Mouse (Mus musculus): ENCODE measurements around the gene Prm2. TPM values are rescaled to one million over a fixed set of nuclear protein-coding genes. Genes with fewer than 3 reads are reported as not detected.
A peak's percentile ranks its signal among the peaks of the same experiment; 100 is the strongest.

Prm2 gene
- polyA plus RNA-seq, 1 experiment from 2014 or later: not detected

DNA sequence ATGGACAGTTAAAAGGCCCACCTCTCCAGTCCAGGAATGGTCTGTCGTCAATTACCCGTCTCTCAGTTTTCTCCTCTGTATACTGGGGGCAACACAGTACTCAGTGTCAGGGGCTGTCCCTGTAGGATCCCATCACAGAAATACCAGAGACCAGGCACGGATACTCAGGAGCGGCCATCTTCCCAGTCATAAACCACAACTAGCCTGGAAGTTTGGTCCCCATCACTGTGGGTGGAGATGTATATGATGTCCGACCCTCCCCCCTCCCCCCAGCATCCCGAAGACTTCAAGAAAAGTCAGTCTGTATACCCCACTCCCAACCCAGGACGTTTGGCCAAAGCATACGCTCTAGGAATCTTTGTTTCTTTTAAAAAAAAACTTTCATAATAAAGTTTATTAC is 12.5 kb downstream of the Prm2 start:
- Histone ChIP-seq H3K36me3 (ENCODE audit: control insufficient read depth, insufficient read depth) (no peaks in the 10 kb centered on the region), H3K9ac (ENCODE audit: low read length) (peak overlapping the region; percentile 70), H3K4me1 (ENCODE audit: control insufficient read depth, insufficient read depth, low read length) (peaks cover 54% of the 10 kb centered on the region), H3K27me3 (ENCODE audit: control insufficient read depth, insufficient read depth, low read length) (no peaks in the 10 kb centered on the region), H3K27ac (ENCODE audit: low read length) (no peak overlapping the region), H3K4me3 (ENCODE audit: low read length) (peak overlapping the region; percentile 76), H3K4me2 (ENCODE audit: low read depth, low read length) (peak overlapping the region; percentile 97), H3K9me3 (replicated peaks; ENCODE audit: control insufficient read depth, low read length) (no peaks in the 10 kb centered on the region)
- whole genome bisulfite sequencing: 54% methylated on average over 8 of the region's 8 CpGs
- no peak for ATAC-seq (replicated peaks; ENCODE audit: extremely low read depth, insufficient read depth, low FRiP score)

DNA sequence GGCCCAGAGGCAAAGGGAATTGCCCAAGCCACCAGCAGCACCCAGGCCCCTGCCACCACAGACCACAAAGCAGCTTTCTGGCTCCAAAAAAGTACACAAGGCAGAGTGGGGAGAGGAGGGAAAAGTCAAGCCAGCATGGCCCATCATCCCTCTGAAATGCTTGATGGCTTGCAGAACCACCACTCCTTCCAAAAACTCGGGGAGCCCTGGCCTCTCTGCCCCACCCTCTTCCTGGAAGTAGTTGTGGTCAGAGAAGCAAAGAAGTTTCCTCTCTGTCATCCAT is 12.8 kb downstream of the Prm2 start:
- Histone ChIP-seq H3K9me3 (replicated peaks; ENCODE audit: control insufficient read depth, low read length) (no peaks in the 10 kb centered on the region), H3K4me2 (ENCODE audit: low read depth, low read length) (peak overlapping the region; percentile 97), H3K4me1 (ENCODE audit: control insufficient read depth, insufficient read depth, low read length) (peaks cover 54% of the 10 kb centered on the region), H3K27ac (ENCODE audit: low read length) (peak overlapping the region; percentile 62; the same call in 1 of the 2 replicates), H3K27me3 (ENCODE audit: control insufficient read depth, insufficient read depth, low read length) (no peaks in the 10 kb centered on the region), H3K9ac (ENCODE audit: low read length) (peak overlapping the region; percentile 70), H3K36me3 (ENCODE audit: control insufficient read depth, insufficient read depth) (no peaks in the 10 kb centered on the region), H3K4me3 (ENCODE audit: low read length) (peak overlapping the region; percentile 76)
- no peak for ATAC-seq (replicated peaks; ENCODE audit: extremely low read depth, insufficient read depth, low FRiP score)
- 14% methylated on average over 1 of the region's 1 CpGs for WGBS

DNA sequence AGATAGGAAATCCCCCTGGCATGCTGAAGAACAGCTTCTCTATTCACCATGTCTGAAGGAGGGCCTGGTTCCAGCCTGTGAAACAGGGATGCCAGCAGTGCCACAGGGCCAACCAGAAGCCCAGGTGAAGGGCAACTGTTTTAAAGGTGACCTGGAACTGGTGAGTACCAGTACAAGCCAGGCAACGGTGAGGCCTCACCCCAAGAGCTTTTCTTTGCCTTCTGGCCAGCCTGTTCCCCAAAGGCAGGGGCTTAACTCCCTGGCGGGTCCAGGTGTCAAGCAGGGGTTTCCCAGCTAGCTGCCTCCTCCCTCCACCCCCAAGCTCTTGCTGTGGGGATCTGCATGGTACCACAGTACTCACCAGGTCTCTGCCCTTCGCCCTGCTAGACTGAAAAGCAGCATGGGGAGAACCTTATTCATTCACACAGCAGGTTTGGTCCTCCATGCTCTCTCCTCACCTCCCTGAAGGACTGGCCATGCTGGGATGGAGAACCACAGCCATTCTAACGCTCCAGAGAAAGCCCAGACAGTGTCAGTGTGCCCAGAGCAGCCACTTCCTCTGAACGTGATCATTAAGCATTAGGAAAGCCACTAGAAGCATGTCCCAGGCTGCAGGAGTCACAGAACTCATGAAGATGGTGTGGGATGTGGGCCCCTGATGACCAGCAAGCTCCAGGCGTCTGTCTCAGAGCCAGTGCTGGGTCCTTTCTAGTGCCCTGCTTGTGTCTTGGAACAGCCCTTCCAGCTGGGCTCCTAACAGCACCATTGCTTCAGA is 13.4 kb downstream of the Prm2 start:
- 32% methylated on average over 6 of the region's 6 CpGs for WGBS
- H3K4me1 ChIP-seq (ENCODE audit: control insufficient read depth, insufficient read depth, low read length): peaks cover 54% of the 10 kb centered on the region

DNA sequence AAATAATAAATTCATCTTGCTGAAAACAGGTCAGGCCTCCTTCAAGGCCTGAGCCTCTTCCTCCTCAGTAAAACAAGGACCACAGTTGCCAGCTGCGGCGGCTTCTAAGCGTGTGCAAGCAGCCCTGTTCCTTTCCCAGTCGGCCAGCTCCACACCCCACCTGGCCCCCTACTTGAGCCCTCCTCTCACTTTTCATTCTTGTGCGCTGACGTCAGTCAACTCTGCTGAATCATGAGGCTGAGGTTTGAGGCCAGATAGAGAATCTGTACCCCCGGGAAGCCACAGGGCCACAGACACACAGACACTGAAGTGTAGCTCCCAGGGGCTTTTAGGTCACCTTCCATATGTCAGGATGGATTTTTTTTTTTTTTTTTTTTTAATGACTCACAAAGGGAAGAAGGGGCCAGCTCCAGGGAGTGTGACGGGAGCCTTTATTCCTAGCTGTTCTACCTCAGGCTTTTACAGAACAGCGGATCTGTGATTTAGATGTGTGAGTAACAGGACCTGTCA is 14.0 kb downstream of the Prm2 start:
- no peak for ATAC-seq (replicated peaks; ENCODE audit: extremely low read depth, insufficient read depth, low FRiP score)
- WGBS: 24% methylated on average over 9 of the region's 9 CpGs
- peak overlapping the region; percentile 62 for H3K27ac ChIP-seq (ENCODE audit: low read length)
- H3K9ac ChIP-seq (ENCODE audit: low read length): peak overlapping the region; percentile 51
- peak overlapping the region; percentile 97 for H3K4me2 ChIP-seq (ENCODE audit: low read depth, low read length)
- H3K27me3 ChIP-seq (ENCODE audit: control insufficient read depth, insufficient read depth, low read length): no peaks in the 10 kb centered on the region
- peaks cover 51% of the 10 kb centered on the region for H3K4me1 ChIP-seq (ENCODE audit: control insufficient read depth, insufficient read depth, low read length)
- no peak overlapping the region for H3K4me3 ChIP-seq (ENCODE audit: low read length)
- no peaks in the 10 kb centered on the region for H3K9me3 ChIP-seq (replicated peaks; ENCODE audit: control insufficient read depth, low read length)
- H3K36me3 ChIP-seq (ENCODE audit: control insufficient read depth, insufficient read depth): no peaks in the 10 kb centered on the region

More for the DNA sequence above, 13.4 kb downstream of the Prm2 start:
- Histone ChIP-seq H3K4me2 (ENCODE audit: low read depth, low read length) (peak overlapping the region; percentile 97), H3K4me3 (ENCODE audit: low read length) (peak overlapping the region; percentile 76), H3K27ac (ENCODE audit: low read length) (peak overlapping the region; percentile 62), H3K9me3 (replicated peaks; ENCODE audit: control insufficient read depth, low read length) (no peaks in the 10 kb centered on the region), H3K36me3 (ENCODE audit: control insufficient read depth, insufficient read depth) (no peaks in the 10 kb centered on the region), H3K9ac (ENCODE audit: low read length) (peak overlapping the region; percentile 70), H3K27me3 (ENCODE audit: control insufficient read depth, insufficient read depth, low read length) (no peaks in the 10 kb centered on the region)
- ATAC-seq (replicated peaks; ENCODE audit: extremely low read depth, insufficient read depth, low FRiP score): no peak

DNA sequence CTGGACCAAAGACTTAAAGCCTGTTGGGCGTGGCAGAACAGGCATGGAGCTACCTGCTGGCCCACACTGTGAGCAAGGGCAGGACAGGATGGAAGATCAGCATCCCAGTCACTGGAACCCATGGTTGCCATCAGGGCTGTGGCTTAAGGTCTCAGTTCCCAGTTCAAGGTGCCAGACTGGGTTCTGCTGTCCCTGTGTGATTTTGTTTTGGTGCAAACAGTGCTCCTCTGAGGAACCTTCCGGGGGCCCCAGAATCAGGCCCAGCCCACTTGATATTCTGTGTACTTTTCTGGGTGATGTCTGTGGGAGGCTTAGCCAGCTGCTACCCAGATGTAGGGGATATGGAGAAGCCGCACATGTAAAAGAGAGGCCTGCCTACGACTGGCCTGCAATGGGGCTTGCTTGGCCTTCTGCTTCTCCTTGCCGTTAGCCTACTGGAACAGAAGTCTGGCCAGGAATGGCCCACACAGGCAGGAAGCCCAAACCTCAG is 15.3 kb downstream of the Prm2 start:
- Histone ChIP-seq H3K4me1 (ENCODE audit: control insufficient read depth, insufficient read depth, low read length) (peaks cover 42% of the 10 kb centered on the region), H3K4me2 (ENCODE audit: low read depth, low read length) (no peak overlapping the region), H3K4me3 (ENCODE audit: low read length) (no peak overlapping the region), H3K27me3 (ENCODE audit: control insufficient read depth, insufficient read depth, low read length) (no peaks in the 10 kb centered on the region), H3K36me3 (ENCODE audit: control insufficient read depth, insufficient read depth) (no peaks in the 10 kb centered on the region), H3K9me3 (replicated peaks; ENCODE audit: control insufficient read depth, low read length) (no peaks in the 10 kb centered on the region), H3K9ac (ENCODE audit: low read length) (peak overlapping the region; percentile 16; the same call in 1 of the 2 replicates), H3K27ac (ENCODE audit: low read length) (0 out of 2 replicates have a peak overlapping the region, but pooled peaks have one; percentile 46)
- WGBS: 81% methylated on average over 5 of the region's 5 CpGs
- ATAC-seq (replicated peaks; ENCODE audit: extremely low read depth, insufficient read depth, low FRiP score): no peak

DNA sequence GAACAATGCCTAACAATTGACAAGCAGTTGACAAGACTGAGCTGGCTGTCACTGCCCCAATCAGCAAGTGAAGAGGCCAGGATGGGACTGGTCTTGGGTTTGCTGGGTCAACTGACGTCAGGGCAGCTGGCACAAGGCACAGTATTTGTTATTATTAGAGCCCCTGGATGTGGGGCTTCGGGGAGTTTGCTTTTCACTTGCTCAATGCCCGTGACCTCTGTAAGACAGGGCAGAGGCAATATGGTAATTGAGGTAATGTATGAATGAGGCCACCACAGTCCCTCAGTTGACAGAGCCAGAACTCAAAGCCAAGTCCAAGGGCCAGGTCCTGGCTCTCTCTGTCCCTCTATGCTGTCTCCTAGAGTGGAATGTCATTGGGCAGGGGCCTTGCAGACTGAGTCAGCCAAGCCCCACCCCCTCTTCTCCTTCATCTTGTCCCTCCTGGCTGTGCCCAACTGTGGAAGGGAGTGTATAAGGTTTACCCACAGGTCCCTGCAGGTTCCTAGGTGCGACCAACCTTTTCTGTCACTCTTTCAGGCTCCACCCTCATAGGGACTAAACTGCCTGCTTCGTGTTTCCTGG is 18.3 kb downstream of the Prm2 start:
- no peak for ATAC-seq (replicated peaks; ENCODE audit: extremely low read depth, insufficient read depth, low FRiP score)
- H3K4me1 ChIP-seq (ENCODE audit: control insufficient read depth, insufficient read depth, low read length): peaks cover 28% of the 10 kb centered on the region
- H3K9me3 ChIP-seq (replicated peaks; ENCODE audit: control insufficient read depth, low read length): no peaks in the 10 kb centered on the region
- H3K9ac ChIP-seq (ENCODE audit: low read length): no peak overlapping the region
- 58% methylated on average over 5 of the region's 5 CpGs for WGBS
- H3K27me3 ChIP-seq (ENCODE audit: control insufficient read depth, insufficient read depth, low read length): no peaks in the 10 kb centered on the region
- 0 out of 2 replicates have a peak overlapping the region, but pooled peaks have one; percentile 4 for H3K27ac ChIP-seq (ENCODE audit: low read length)
- no peaks in the 10 kb centered on the region for H3K36me3 ChIP-seq (ENCODE audit: control insufficient read depth, insufficient read depth)
- H3K4me3 ChIP-seq (ENCODE audit: low read length): no peak overlapping the region
- H3K4me2 ChIP-seq (ENCODE audit: low read depth, low read length): no peak overlapping the region

DNA sequence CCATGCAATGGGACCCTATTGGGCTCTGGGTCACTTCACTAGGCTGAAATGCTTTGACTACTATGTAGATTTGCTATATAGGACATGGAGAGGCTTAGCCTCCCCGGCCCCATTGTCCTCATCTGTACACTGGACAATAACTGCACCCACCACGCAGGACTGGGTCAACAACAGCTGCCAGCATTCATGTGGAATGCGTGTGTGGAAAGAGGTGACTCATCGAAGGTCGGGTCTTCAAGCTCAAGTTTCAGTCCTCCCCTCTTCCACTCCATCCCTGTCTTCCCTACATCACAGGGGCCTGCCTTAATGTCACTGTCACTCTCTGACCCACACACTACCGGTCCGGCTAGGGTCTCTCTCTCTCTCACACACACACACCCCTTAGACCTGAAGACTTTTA is 19.6 kb downstream of the Prm2 start:
- H3K4me1 ChIP-seq (ENCODE audit: control insufficient read depth, insufficient read depth, low read length): peaks cover 16% of the 10 kb centered on the region
- H3K9me3 ChIP-seq (replicated peaks; ENCODE audit: control insufficient read depth, low read length): no peaks in the 10 kb centered on the region
- no peak overlapping the region for H3K27ac ChIP-seq (ENCODE audit: low read length)
- no peaks in the 10 kb centered on the region for H3K36me3 ChIP-seq (ENCODE audit: control insufficient read depth, insufficient read depth)
- WGBS: 37% methylated on average over 7 of the region's 7 CpGs
- H3K27me3 ChIP-seq (ENCODE audit: control insufficient read depth, insufficient read depth, low read length): no peaks in the 10 kb centered on the region
- H3K4me2 ChIP-seq (ENCODE audit: low read depth, low read length): no peak overlapping the region
- no peak for ATAC-seq (replicated peaks; ENCODE audit: extremely low read depth, insufficient read depth, low FRiP score)
- H3K9ac ChIP-seq (ENCODE audit: low read length): no peak overlapping the region
- no peak overlapping the region for H3K4me3 ChIP-seq (ENCODE audit: low read length)

DNA sequence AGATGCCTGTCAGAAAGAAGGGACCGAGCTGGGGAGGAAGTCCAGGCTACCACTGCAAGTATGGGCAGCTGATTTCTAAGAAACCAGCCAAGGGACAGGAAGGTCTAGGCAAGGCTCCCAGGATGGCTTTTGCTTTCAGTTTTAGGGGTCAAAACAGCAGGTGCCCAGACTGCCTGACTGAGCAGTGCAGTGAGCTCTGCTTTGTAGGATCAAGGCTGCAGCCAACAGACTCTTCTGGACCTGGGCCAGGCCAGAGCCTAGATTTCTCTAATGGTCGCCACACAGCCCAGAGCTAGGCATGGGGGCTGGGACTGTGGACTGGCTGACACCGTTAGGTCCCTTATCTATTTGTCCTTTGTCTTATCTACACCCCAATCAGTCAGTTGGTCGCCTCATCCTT is 21.2 kb downstream of the Prm2 start:
- no peak overlapping the region for H3K27ac ChIP-seq (ENCODE audit: low read length)
- no peaks in the 10 kb centered on the region for H3K9me3 ChIP-seq (replicated peaks; ENCODE audit: control insufficient read depth, low read length)
- no peak overlapping the region for H3K4me2 ChIP-seq (ENCODE audit: low read depth, low read length)
- no peak overlapping the region for H3K4me3 ChIP-seq (ENCODE audit: low read length)
- ATAC-seq (replicated peaks; ENCODE audit: extremely low read depth, insufficient read depth, low FRiP score): no peak
- peaks cover 17% of the 10 kb centered on the region for H3K4me1 ChIP-seq (ENCODE audit: control insufficient read depth, insufficient read depth, low read length)
- 44% methylated on average over 4 of the region's 4 CpGs for WGBS
- H3K27me3 ChIP-seq (ENCODE audit: control insufficient read depth, insufficient read depth, low read length): no peaks in the 10 kb centered on the region
- no peak overlapping the region for H3K9ac ChIP-seq (ENCODE audit: low read length)
- H3K36me3 ChIP-seq (ENCODE audit: control insufficient read depth, insufficient read depth): no peaks in the 10 kb centered on the region

DNA sequence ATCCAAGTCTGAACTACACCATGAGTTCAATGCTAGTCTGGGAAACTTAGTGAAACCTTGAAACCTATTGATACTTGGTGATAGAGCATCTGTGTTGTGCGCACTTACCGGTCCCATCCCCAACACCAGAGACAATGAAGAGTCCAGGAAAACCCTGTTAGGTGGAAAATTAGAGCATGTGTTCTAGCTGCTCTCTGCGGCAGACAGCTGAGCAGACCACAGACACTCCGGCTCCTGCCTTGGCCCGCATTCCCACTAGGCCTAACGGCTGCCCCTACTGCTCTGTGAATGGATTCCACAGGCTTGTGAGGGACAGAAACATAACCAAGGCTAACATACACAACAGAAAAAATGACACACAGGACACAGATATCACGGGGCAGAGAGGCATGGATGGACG is 22.4 kb downstream of the Prm2 start:
- Histone ChIP-seq H3K4me1 (ENCODE audit: control insufficient read depth, insufficient read depth, low read length) (peaks cover 20% of the 10 kb centered on the region), H3K27ac (ENCODE audit: low read length) (no peak overlapping the region), H3K9ac (ENCODE audit: low read length) (no peak overlapping the region), H3K27me3 (ENCODE audit: control insufficient read depth, insufficient read depth, low read length) (peaks cover 2% of the 10 kb centered on the region; the same call in 1 of the 2 replicates), H3K4me3 (ENCODE audit: low read length) (no peak overlapping the region), H3K9me3 (replicated peaks; ENCODE audit: control insufficient read depth, low read length) (no peaks in the 10 kb centered on the region), H3K4me2 (ENCODE audit: low read depth, low read length) (no peak overlapping the region), H3K36me3 (ENCODE audit: control insufficient read depth, insufficient read depth) (no peaks in the 10 kb centered on the region)
- no peak for ATAC-seq (replicated peaks; ENCODE audit: extremely low read depth, insufficient read depth, low FRiP score)
- WGBS: 76% methylated on average over 8 of the region's 8 CpGs
